Mouse (Mus musculus): Measurements from ENCODE around the gene Clec1a. TPM values are rescaled to one million over a fixed set of nuclear protein-coding genes. Genes with fewer than 3 reads are reported as not detected.

The Clec1a gene
- total and polyA plus RNA-seq, 3 experiments, result 1.5 to 6.7 (median 3.3) TPM

DNA sequence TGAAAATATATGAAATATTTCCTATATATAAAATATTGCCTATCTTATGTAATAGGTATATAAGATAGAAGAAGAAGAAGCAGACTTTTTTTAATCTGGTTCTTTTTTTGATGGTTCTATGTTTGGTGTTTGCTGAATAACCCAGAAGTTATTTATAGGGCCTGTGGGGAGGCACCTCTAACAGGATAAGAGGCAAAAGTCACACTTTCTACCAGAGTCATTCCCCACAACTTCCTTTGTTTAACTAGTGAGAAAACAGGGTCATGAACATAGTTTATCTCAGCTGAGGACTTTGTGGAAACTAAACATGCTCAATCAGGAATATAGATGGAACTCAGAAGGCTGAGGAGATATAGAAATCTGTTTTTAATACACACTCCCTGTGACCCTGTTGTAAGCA is 45.8 kb downstream of the Clec1a start:
- DNase-seq, result no peak

GRCm38 (mm10) chr6:129403391-129403790 is 48.4 kb downstream of the Clec1a start:
- DNase-seq, result no peak

GRCm38 (mm10) chr6:129402404-129402803 is 49.4 kb downstream of the Clec1a start:
- no peak for DNase-seq

- peak; percentile 29 for DNase-seq
Observed at GRCm38 (mm10) chr6:129399945-129400344, 51.9 kb downstream of the Clec1a start.

DNA sequence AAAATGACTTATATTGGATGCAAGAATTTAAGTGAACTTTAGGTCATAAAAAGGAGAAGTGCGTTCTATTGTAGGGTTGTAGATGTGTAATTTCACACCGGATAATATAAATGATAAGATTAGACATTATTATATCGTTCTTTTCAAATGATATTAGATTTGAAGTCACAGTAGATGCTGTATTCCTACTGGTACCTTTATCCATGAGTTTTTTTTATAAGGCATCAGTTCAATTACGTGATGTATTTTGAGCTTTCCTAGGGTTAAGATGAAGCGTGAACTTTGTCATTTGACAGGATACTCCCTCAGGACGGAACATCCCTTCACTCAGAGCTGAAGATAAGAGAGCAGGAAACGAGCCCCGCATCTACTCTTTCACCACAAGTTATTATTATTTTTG is 54.8 kb downstream of the Clec1a start, which contains the start of gene Clec1b:
Gene Clec1b, plus strand, starts transcription at position 301 of the 400 bp plus-strand sequence.
- no peak for DNase-seq

DNA sequence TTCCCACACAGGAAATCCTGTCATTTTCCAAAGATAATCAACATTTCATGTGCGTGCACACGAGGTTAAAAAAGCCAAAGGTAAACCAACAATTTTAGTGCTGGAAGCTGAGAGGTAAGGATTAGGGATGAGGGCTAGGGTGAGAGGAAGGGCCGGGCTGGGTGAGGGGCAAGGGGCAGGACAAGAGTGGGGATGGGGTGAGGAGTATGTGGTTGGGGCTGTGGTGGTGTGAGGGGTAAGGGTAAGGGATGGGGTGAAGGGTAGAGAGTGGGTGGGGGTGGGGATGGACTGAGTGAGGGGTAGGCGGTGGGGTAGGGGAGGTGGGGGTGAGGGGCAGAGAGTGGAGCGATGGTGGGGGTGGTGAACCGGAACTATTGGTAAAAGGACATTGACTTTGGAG is 58.1 kb downstream of the Clec1a start:
- no peak for DNase-seq

- no peak for DNase-seq
Observed at GRCm38 (mm10) chr6:129393087-129393720, 58.6 kb downstream of the Clec1a start.

DNA sequence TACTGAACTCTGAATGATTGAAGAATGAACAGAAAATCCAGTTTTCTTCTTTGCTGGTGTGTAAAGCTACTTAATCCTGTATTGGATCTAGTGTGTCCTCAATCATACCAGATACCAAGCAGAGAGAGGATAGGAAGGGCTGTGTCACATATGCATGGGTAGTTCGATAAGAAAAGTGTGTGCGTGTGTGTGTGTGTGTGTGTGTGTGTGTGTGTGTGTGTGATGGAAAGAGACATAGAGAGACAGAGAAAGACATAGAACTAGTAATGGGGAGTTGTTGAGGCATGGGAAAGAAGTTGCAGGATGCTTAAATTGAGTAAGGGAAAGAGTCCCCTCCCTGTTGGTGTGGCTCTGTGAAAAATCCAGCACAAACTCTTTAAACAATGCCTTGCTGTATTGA is 66.0 kb downstream of the Clec1a start, which contains the start of gene Clec12b:
Gene Clec12b, minus strand, starts transcription at position 101 of the 400 bp plus-strand sequence.
- no peak for DNase-seq

GRCm38 (mm10) chr6:129385000-129385399 is 66.8 kb downstream of the Clec1a start:
- no peak for DNase-seq

DNA sequence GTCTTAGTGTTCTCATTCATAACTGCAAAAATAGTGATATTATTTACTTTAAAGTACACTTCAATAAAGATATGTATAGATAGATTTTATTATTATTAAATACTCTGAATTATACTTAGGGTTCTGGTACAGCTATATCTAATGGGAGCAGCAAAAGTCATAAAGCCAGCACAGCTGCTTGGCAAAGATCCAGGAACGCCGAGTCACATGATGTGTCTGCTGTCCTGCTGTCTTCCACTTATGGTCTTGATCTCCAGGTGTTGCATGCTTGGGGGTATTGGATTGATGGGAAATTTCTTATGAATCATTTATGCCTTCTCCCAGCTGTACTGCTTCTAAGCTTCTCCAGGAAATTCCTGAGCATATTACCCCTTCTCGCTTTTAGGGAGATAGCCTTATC is 68.3 kb downstream of the Clec1a start:
- no peak for DNase-seq

GRCm38 (mm10) chr6:129381736-129382135 is 70.1 kb downstream of the Clec1a start:
- no peak for DNase-seq

DNA sequence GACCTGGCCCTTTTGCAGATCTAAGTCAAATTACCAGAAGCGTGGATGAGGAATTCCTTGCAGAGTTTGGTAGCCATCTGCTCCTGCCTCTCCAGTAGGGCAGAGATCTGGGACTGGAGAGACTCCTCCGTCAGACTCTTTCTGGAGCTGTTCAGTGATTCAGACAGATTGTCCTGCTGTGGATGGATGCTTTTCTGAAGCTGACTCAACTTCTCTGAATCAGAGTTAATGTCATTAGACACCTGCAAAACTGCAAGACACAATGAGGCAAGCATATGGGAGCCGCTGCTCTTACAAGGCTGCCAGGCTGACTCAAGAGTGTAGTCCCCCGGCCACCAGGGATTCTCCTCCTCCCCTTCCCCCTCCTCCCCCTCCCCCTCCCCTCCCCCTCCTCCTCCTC is 71.3 kb downstream of the Clec1a start:
- no peak for DNase-seq

- DNase-seq, result no peak
Observed at GRCm38 (mm10) chr6:129374937-129375471, 76.8 kb downstream of the Clec1a start.

Other genes with a start within 250 kb of the Clec1a start
- under 1 TPM in 1 of 2 experiments, not detected in 1; 0.38 TPM for gene Cd69, start 176.6 kb downstream of the Clec1a start, total RNA-seq (2021)
- gene Cd69, start 176.6 kb downstream of the Clec1a start, polyA plus RNA-seq (2012; rRNA removed), result not detected in 2 replicates
- gene 4922502D21Rik, start 120.2 kb downstream of the Clec1a start, total RNA-seq (2021), result not detected
- not detected in 2 replicates for gene 4922502D21Rik, start 120.2 kb downstream of the Clec1a start, polyA plus RNA-seq (2012; rRNA removed)
- gene Clec12a, start 109.3 kb downstream of the Clec1a start, total RNA-seq (2021), result 1 to 10 TPM; 1.2 to 1.8 TPM
- gene Clec12a, start 109.3 kb downstream of the Clec1a start, polyA plus RNA-seq (2012; rRNA removed), result 0.16 and 0.23 TPM in 2 replicates
- under 1 TPM in 1 of 2 experiments, not detected in 1; 0.20 TPM for gene Clec12b, start 66.1 kb downstream of the Clec1a start, total RNA-seq (2021)
- gene Clec12b, start 66.1 kb downstream of the Clec1a start, polyA plus RNA-seq (2012; rRNA removed), result not detected in 2 replicates
- under 1 TPM; 0.35 to 0.43 TPM for gene Clec1b, start 54.7 kb downstream of the Clec1a start, total RNA-seq (2021)
- gene Clec1b, start 54.7 kb downstream of the Clec1a start, polyA plus RNA-seq (2012; rRNA removed), result 0.18 TPM in 1 of 2 replicates, not detected in the other
- under 1 TPM; 0.23 to 0.73 TPM for gene Clec9a, start 43.1 kb downstream of the Clec1a start, total RNA-seq (2021)
- gene Clec9a, start 43.1 kb downstream of the Clec1a start, polyA plus RNA-seq (2012; rRNA removed), result 0.20 and 0.24 TPM in 2 replicates
- under 1 TPM; 0.07 to 0.26 TPM for gene Olr1, start 55.2 kb upstream of the Clec1a start, total RNA-seq (2021)
- gene Olr1, start 55.2 kb upstream of the Clec1a start, polyA plus RNA-seq (2012; rRNA removed), result not detected in 2 replicates
- gene Tmem52b, start 60.6 kb upstream of the Clec1a start, total RNA-seq (2021), result not detected
- gene Tmem52b, start 60.6 kb upstream of the Clec1a start, polyA plus RNA-seq (2012; rRNA removed), result not detected in 2 replicates
- gene Gabarapl1, start 81.2 kb upstream of the Clec1a start, total RNA-seq (2021), result 100 to 1,000 TPM; 258 to 360 TPM
- 86.4 and 101 TPM in 2 replicates for gene Gabarapl1, start 81.2 kb upstream of the Clec1a start, polyA plus RNA-seq (2012; rRNA removed)
- under 1 TPM; 0.24 to 0.26 TPM for gene Klre1, start 125.9 kb upstream of the Clec1a start, total RNA-seq (2021)
- 0.07 TPM in 1 of 2 replicates, not detected in the other for gene Klre1, start 125.9 kb upstream of the Clec1a start, polyA plus RNA-seq (2012; rRNA removed)
- gene Klrd1, start 139.8 kb upstream of the Clec1a start, total RNA-seq (2021), result under 1 TPM in 1 of 2 experiments, not detected in 1; 0.79 TPM
- gene Klrd1, start 139.8 kb upstream of the Clec1a start, polyA plus RNA-seq (2012; rRNA removed), result 0.11 TPM in 1 of 2 replicates, not detected in the other
- gene Klrk1, start 171.9 kb upstream of the Clec1a start, total RNA-seq (2021), result under 1 TPM; 0.20 to 0.79 TPM
- gene Klrk1, start 171.9 kb upstream of the Clec1a start, polyA plus RNA-seq (2012; rRNA removed), result not detected in 2 replicates
- gene Klrc3, start 191.3 kb upstream of the Clec1a start, total RNA-seq (2021), result not detected
- not detected in 2 replicates for gene Klrc3, start 191.3 kb upstream of the Clec1a start, polyA plus RNA-seq (2012; rRNA removed)
- gene Klrc2, start 208.7 kb upstream of the Clec1a start, total RNA-seq (2021), result under 1 TPM in 1 of 2 experiments, not detected in 1; 0.17 TPM
- 0.17 TPM in 1 of 2 replicates, not detected in the other for gene Klrc2, start 208.7 kb upstream of the Clec1a start, polyA plus RNA-seq (2012; rRNA removed)
- gene Klrc1, start 227.0 kb upstream of the Clec1a start, total RNA-seq (2021), result not detected
- gene Klrc1, start 227.0 kb upstream of the Clec1a start, polyA plus RNA-seq (2012; rRNA removed), result 0.25 TPM in 1 of 2 replicates, not detected in the other

All from adrenal gland, adult 2 months (tissue).